Mouse (Mus musculus): ENCODE measurements around the gene Ablim1. TPM values are rescaled to one million over a fixed set of nuclear protein-coding genes. Genes with fewer than 3 reads are reported as not detected.
A peak's percentile ranks its signal among the peaks of the same experiment; 100 is the strongest.

Ablim1 gene
- polyA plus RNA-seq, 1 experiment from 2014 or later, result 46.9 TPM

DNA sequence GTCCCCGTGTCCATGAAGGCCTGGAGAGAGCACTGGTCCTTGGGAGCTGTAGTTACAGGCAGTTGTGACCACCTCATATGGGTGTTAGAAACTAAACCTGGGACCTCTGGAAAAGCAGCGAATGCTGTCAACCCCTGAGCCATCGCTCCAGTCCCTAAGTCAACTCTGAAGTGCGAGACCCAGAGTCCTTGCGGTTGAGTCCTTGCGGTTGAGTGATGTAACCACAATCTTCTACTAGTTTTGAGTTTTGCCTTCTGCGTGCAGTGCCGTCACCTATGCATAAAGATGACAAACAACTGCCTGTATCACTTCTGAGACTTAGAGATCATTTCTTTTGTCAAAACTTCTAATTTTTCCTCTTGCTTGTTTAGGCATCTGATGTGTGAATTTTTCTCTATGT is 200.7 kb downstream of the Ablim1 start:
- no peak overlapping the region for H3K9ac ChIP-seq (ENCODE audit: low read length)
- H3K36me3 ChIP-seq (ENCODE audit: control insufficient read depth, insufficient read depth, low read length), result peaks cover 10% of the 10 kb centered on the region; the same call in 1 of the 2 replicates
- 96% methylated on average over 8 of the region's 8 CpGs for WGBS
- no peak for ATAC-seq (ENCODE audit: insufficient number of reproducible peaks, insufficient read depth, low FRiP score, low read depth)
- H3K27ac ChIP-seq (replicated peaks in 1 of 2; ENCODE audit: control insufficient read depth in 1 of 2, insufficient read depth in 1 of 2, low read depth in 2 of 2, low read length in 2 of 2), result no peak overlapping the region
- no peak overlapping the region for H3K4me2 ChIP-seq (ENCODE audit: low read length)
- peaks cover 32 to 43% of the 10 kb centered on the region in 2 experiments for H3K4me1 ChIP-seq (ENCODE audit: control insufficient read depth in 2 of 2, insufficient read depth in 2 of 2, low read length in 2 of 2)
- H3K4me3 ChIP-seq (ENCODE audit: control insufficient read depth in 1 of 2, insufficient read depth in 1 of 2, low read depth in 1 of 2, low read length in 2 of 2), result no peak overlapping the region
- no peaks in the 10 kb centered on the region for H3K9me3 ChIP-seq (ENCODE audit: control insufficient read depth, low read length)
- no peaks in the 10 kb centered on the region for H3K27me3 ChIP-seq (ENCODE audit: control insufficient read depth, insufficient read depth, low read length)

DNA sequence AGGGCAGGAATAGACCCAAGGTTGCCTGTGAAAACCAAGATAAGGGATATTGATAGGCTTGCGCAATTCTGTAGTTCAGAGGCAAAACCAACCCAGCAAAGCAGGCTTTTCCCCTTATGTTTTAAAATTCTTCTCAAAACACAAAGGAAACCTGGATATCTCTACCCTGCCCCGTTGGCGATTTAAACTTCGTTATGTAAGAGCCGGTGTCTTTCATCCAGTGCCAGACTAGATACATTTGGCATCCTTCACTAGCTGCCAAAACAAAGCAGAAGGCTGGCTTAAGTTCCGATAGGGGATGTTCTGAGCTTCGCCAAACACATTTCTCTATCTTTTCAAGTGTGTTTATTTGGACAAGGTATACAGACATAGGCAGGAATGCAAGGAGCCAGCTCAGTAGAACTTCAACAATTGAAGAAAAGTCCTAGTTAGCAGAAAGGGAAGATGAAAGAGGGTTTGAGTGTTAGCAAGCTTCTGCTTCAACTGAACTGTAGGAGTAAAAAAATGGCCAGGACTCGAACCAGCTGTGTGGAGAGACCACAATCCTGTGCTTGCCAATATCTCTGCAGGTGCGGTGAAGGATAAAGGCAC is 201.8 kb downstream of the Ablim1 start:
- H3K4me1 ChIP-seq (ENCODE audit: control insufficient read depth in 2 of 2, insufficient read depth in 2 of 2, low read length in 2 of 2), result peaks cover 23 to 32% of the 10 kb centered on the region in 2 experiments
- H3K9ac ChIP-seq (ENCODE audit: low read length), result no peak overlapping the region
- peaks cover 13% of the 10 kb centered on the region; the same call in 1 of the 2 replicates for H3K36me3 ChIP-seq (ENCODE audit: control insufficient read depth, insufficient read depth, low read length)
- no peaks in the 10 kb centered on the region for H3K9me3 ChIP-seq (ENCODE audit: control insufficient read depth, low read length)
- ATAC-seq (ENCODE audit: insufficient number of reproducible peaks, insufficient read depth, low FRiP score, low read depth), result peak; percentile 31; the same call in 1 of the 2 replicates
- peak overlapping the region in 1 of 2 experiments; percentile 51; a peak in 2 of 4 replicates for H3K27ac ChIP-seq (replicated peaks in 1 of 2; ENCODE audit: control insufficient read depth in 1 of 2, insufficient read depth in 1 of 2, low read depth in 2 of 2, low read length in 2 of 2)
- 33% methylated on average over 9 of the region's 9 CpGs for WGBS
- H3K27me3 ChIP-seq (ENCODE audit: control insufficient read depth, insufficient read depth, low read length), result no peaks in the 10 kb centered on the region
- no peak overlapping the region for H3K4me2 ChIP-seq (ENCODE audit: low read length)
- no peak overlapping the region for H3K4me3 ChIP-seq (ENCODE audit: control insufficient read depth in 1 of 2, insufficient read depth in 1 of 2, low read depth in 1 of 2, low read length in 2 of 2)

DNA sequence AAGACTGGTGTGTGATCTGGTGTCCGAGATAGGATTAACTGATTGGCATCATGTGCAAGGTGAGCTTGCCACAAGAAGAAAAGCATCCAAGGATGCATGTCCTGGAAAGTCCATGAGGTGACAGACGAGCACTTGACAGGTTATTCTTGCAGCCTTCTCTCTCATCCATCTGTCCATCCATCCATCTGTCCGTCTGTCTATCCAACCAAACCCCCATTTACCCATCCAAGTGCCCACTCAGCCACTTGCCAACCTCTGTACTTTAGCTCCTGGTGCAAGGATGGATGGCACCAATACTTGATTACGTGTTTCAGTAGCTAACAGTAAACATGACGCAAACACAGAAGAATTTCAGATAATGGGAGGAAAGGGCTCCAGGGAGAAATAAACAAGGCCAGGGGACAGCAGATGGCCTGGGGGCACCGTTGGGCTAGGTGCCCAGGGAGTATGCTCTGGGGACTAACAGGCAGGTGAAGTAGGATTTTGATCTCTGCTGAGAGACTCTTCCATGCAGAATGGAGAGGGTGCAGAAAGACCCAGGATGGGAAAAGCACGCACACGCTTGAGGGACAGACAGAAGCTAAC is 202.4 kb downstream of the Ablim1 start:
- no peaks in the 10 kb centered on the region for H3K9me3 ChIP-seq (ENCODE audit: control insufficient read depth, low read length)
- H3K27me3 ChIP-seq (ENCODE audit: control insufficient read depth, insufficient read depth, low read length), result no peaks in the 10 kb centered on the region
- 57% methylated on average over 8 of the region's 8 CpGs for WGBS
- H3K36me3 ChIP-seq (ENCODE audit: control insufficient read depth, insufficient read depth, low read length), result peaks cover 13% of the 10 kb centered on the region; the same call in 1 of the 2 replicates
- no peak overlapping the region for H3K9ac ChIP-seq (ENCODE audit: low read length)
- ATAC-seq (ENCODE audit: insufficient number of reproducible peaks, insufficient read depth, low FRiP score, low read depth), result no peak
- no peak overlapping the region for H3K4me2 ChIP-seq (ENCODE audit: low read length)
- H3K4me1 ChIP-seq (ENCODE audit: control insufficient read depth in 2 of 2, insufficient read depth in 2 of 2, low read length in 2 of 2), result peaks cover 20 to 26% of the 10 kb centered on the region in 2 experiments
- H3K4me3 ChIP-seq (ENCODE audit: control insufficient read depth in 1 of 2, insufficient read depth in 1 of 2, low read depth in 1 of 2, low read length in 2 of 2), result no peak overlapping the region
- H3K27ac ChIP-seq (replicated peaks in 1 of 2; ENCODE audit: control insufficient read depth in 1 of 2, insufficient read depth in 1 of 2, low read depth in 2 of 2, low read length in 2 of 2), result peak overlapping the region in 1 of 2 experiments; percentile 51; a peak in 2 of 4 replicates

DNA sequence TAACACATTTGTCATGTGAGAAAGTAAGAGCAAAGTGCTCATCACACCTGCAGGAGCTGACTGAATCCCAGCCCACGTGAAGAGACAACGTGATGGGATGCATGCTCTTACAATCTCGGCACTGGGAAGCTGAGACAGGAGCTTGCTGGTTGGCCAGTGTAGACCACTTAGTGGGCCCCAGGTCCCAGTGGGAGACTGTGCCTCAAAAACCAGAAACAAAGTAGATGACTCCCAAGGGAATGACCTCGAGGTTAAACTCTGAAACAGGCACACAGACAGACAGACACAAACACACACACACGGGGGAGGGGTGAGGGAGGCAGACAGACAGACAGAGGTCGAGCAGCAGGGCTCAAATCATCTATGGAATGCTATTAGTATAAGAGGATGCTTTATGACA is 203.4 kb downstream of the Ablim1 start:
- Histone ChIP-seq H3K36me3 (ENCODE audit: control insufficient read depth, insufficient read depth, low read length) (peaks cover 13% of the 10 kb centered on the region; the same call in 1 of the 2 replicates), H3K9ac (ENCODE audit: low read length) (no peak overlapping the region), H3K4me3 (ENCODE audit: control insufficient read depth in 1 of 2, insufficient read depth in 1 of 2, low read depth in 1 of 2, low read length in 2 of 2) (no peak overlapping the region), H3K27me3 (ENCODE audit: control insufficient read depth, insufficient read depth, low read length) (no peaks in the 10 kb centered on the region), H3K27ac (replicated peaks in 1 of 2; ENCODE audit: control insufficient read depth in 1 of 2, insufficient read depth in 1 of 2, low read depth in 2 of 2, low read length in 2 of 2) (no peak overlapping the region), H3K4me1 (ENCODE audit: control insufficient read depth in 2 of 2, insufficient read depth in 2 of 2, low read length in 2 of 2) (peaks cover 10 to 17% of the 10 kb centered on the region in 2 experiments), H3K4me2 (ENCODE audit: low read length) (no peak overlapping the region), H3K9me3 (ENCODE audit: control insufficient read depth, low read length) (no peaks in the 10 kb centered on the region)
- whole genome bisulfite sequencing, result 69% methylated on average over 6 of the region's 6 CpGs
- ATAC-seq (ENCODE audit: insufficient number of reproducible peaks, insufficient read depth, low FRiP score, low read depth), result no peak

DNA sequence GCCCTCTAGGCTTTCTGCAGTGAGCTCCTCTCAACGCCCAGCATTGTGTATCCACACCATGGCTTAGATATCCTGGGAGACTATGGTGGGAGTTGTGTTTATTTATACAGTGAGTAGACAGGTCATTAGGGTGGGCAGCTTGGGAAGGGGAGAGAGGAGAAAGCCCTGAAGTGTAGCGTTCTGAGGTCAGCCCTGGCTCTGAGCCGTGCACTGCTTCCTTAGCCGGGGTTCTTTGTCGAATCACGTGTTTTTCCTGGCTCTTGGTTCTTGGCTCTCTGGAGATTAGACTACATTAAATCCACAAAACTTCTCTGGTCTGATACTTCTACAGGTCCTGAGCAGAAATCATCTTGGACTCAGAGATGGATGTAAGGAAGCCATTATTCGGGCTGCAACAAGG is 205.1 kb downstream of the Ablim1 start:
- no peaks in the 10 kb centered on the region for H3K27me3 ChIP-seq (ENCODE audit: control insufficient read depth, insufficient read depth, low read length)
- H3K4me1 ChIP-seq (ENCODE audit: control insufficient read depth in 2 of 2, insufficient read depth in 2 of 2, low read length in 2 of 2), result peaks cover 5 to 11% of the 10 kb centered on the region in 2 experiments; a peak in 2 of 4 replicates
- WGBS, result 51% methylated on average over 7 of the region's 7 CpGs
- peak overlapping the region in 1 of 2 experiments; percentile 24; a peak in 1 of 4 replicates for H3K27ac ChIP-seq (replicated peaks in 1 of 2; ENCODE audit: control insufficient read depth in 1 of 2, insufficient read depth in 1 of 2, low read depth in 2 of 2, low read length in 2 of 2)
- no peak overlapping the region for H3K9ac ChIP-seq (ENCODE audit: low read length)
- H3K36me3 ChIP-seq (ENCODE audit: control insufficient read depth, insufficient read depth, low read length), result peaks cover 16% of the 10 kb centered on the region; the same call in 1 of the 2 replicates
- no peak for ATAC-seq (ENCODE audit: insufficient number of reproducible peaks, insufficient read depth, low FRiP score, low read depth)
- H3K9me3 ChIP-seq (ENCODE audit: control insufficient read depth, low read length), result no peaks in the 10 kb centered on the region
- H3K4me2 ChIP-seq (ENCODE audit: low read length), result no peak overlapping the region
- H3K4me3 ChIP-seq (ENCODE audit: control insufficient read depth in 1 of 2, insufficient read depth in 1 of 2, low read depth in 1 of 2, low read length in 2 of 2), result no peak overlapping the region

DNA sequence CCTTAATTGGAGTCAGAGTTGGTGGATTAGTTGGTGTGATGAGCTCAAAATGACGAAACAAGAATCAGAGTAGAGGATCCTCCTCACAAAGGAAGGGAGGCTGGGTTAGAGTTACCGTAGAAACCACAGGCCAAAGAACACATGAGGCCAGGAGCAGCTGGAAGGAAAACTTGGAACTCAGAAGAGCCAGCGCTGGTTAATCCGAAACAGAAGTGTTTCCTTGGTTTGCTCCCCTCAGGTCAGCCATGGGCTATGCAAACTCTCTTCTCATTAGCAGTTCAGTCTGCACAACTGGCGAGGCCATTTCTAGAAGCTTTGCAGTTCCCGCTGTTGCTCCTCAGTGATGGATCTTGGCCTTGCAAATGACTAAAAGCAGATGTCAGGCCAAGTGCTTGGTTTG is 208.2 kb downstream of the Ablim1 start:
- Histone ChIP-seq H3K4me1 (ENCODE audit: control insufficient read depth in 2 of 2, insufficient read depth in 2 of 2, low read length in 2 of 2) (peaks cover 9 to 24% of the 10 kb centered on the region in 2 experiments; a peak in 3 of 4 replicates), H3K27ac (replicated peaks in 1 of 2; ENCODE audit: control insufficient read depth in 1 of 2, insufficient read depth in 1 of 2, low read depth in 2 of 2, low read length in 2 of 2) (no peak overlapping the region), H3K36me3 (ENCODE audit: control insufficient read depth, insufficient read depth, low read length) (0 out of 2 replicates have a peak, but pooled peaks cover 12% of the 10 kb centered on the region), H3K4me2 (ENCODE audit: low read length) (no peak overlapping the region), H3K9ac (ENCODE audit: low read length) (no peak overlapping the region), H3K27me3 (ENCODE audit: control insufficient read depth, insufficient read depth, low read length) (no peaks in the 10 kb centered on the region), H3K4me3 (ENCODE audit: control insufficient read depth in 1 of 2, insufficient read depth in 1 of 2, low read depth in 1 of 2, low read length in 2 of 2) (no peak overlapping the region), H3K9me3 (ENCODE audit: control insufficient read depth, low read length) (no peaks in the 10 kb centered on the region)
- ATAC-seq (ENCODE audit: insufficient number of reproducible peaks, insufficient read depth, low FRiP score, low read depth), result no peak
- 83% methylated on average over 6 of the region's 6 CpGs for WGBS

DNA sequence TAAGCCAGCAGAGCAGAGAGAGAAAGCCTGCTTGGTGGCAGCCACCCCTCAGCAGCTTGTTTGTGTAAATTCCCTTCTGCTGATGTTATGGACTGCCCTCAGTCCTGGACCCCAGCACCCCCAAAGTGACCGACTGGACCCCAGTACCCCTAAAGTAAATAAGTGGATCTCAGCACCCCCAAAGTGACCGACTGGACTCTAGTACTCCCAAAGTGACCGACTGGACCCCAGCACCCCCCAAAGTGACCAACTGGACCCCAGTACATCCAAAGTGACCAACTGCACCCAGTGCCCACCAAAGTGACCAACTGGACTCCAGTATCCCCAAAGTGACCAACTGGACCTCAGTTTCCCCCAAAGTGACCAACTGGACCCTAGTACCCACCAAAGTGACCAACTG is 208.7 kb downstream of the Ablim1 start:
- WGBS, result 96% methylated on average over 3 of the region's 3 CpGs
- no peak for ATAC-seq (ENCODE audit: insufficient number of reproducible peaks, insufficient read depth, low FRiP score, low read depth)
- Histone ChIP-seq H3K27ac (replicated peaks in 1 of 2; ENCODE audit: control insufficient read depth in 1 of 2, insufficient read depth in 1 of 2, low read depth in 2 of 2, low read length in 2 of 2) (no peak overlapping the region), H3K36me3 (ENCODE audit: control insufficient read depth, insufficient read depth, low read length) (0 out of 2 replicates have a peak, but pooled peaks cover 12% of the 10 kb centered on the region), H3K9ac (ENCODE audit: low read length) (no peak overlapping the region), H3K4me2 (ENCODE audit: low read length) (no peak overlapping the region), H3K9me3 (ENCODE audit: control insufficient read depth, low read length) (no peaks in the 10 kb centered on the region), H3K27me3 (ENCODE audit: control insufficient read depth, insufficient read depth, low read length) (no peaks in the 10 kb centered on the region), H3K4me1 (ENCODE audit: control insufficient read depth in 2 of 2, insufficient read depth in 2 of 2, low read length in 2 of 2) (peaks cover 9 to 24% of the 10 kb centered on the region in 2 experiments; a peak in 3 of 4 replicates), H3K4me3 (ENCODE audit: control insufficient read depth in 1 of 2, insufficient read depth in 1 of 2, low read depth in 1 of 2, low read length in 2 of 2) (no peak overlapping the region)
